Mouse (Mus musculus): ENCODE measurements around the gene Tcf25.

Gene Tcf25

GRCm38 (mm10) chr8:123348237-123348843 is 25.2 kb upstream of the Tcf25 start:
- no peak for DNase-seq (ENCODE audit: low read depth in 2 of 2, low spot score in 2 of 2)

- DNase-seq (ENCODE audit: low read depth in 2 of 2, low spot score in 2 of 2) = no peak
Measured at GRCm38 (mm10) chr8:123349073-123349472, 24.5 kb upstream of the Tcf25 start.

GRCm38 (mm10) chr8:123352118-123352517 is 21.4 kb upstream of the Tcf25 start:
- DNase-seq (ENCODE audit: low read depth in 2 of 2, low spot score in 2 of 2) = no peak

- no peak for DNase-seq (ENCODE audit: low read depth in 2 of 2, low spot score in 2 of 2)
Measured at GRCm38 (mm10) chr8:123352786-123353185, 20.8 kb upstream of the Tcf25 start.

GRCm38 (mm10) chr8:123353216-123353615 is 20.3 kb upstream of the Tcf25 start:
- DNase-seq (ENCODE audit: low read depth in 2 of 2, low spot score in 2 of 2) = no peak

GRCm38 (mm10) chr8:123361082-123361739 is 12.3 kb upstream of the Tcf25 start:
- peak; percentile 58 to 76 for DNase-seq (ENCODE audit: low read depth in 2 of 2, low spot score in 2 of 2)

GRCm38 (mm10) chr8:123374239-123374578 is 656 bp downstream of the Tcf25 start:
- peak; percentile 85 to 89 for DNase-seq (ENCODE audit: low read depth in 2 of 2, low spot score in 2 of 2)

- DNase-seq (ENCODE audit: low read depth in 2 of 2, low spot score in 2 of 2) = no peak
Measured at GRCm38 (mm10) chr8:123375701-123376100, 2.1 kb downstream of the Tcf25 start.

GRCm38 (mm10) chr8:123376106-123376505 is 2.6 kb downstream of the Tcf25 start:
- no peak for DNase-seq (ENCODE audit: low read depth in 2 of 2, low spot score in 2 of 2)

GRCm38 (mm10) chr8:123381711-123382110 is 8.2 kb downstream of the Tcf25 start:
- DNase-seq (ENCODE audit: low read depth in 2 of 2, low spot score in 2 of 2) = no peak

- no peak for DNase-seq (ENCODE audit: low read depth in 2 of 2, low spot score in 2 of 2)
Measured at GRCm38 (mm10) chr8:123382516-123382915, 9.0 kb downstream of the Tcf25 start.

- peak; percentile 42 to 49 for DNase-seq (ENCODE audit: low read depth in 2 of 2, low spot score in 2 of 2)
Measured at GRCm38 (mm10) chr8:123384883-123385540, 11.5 kb downstream of the Tcf25 start.

- no peak for DNase-seq (ENCODE audit: low read depth in 2 of 2, low spot score in 2 of 2)
Measured at GRCm38 (mm10) chr8:123387041-123387440, 13.5 kb downstream of the Tcf25 start.

GRCm38 (mm10) chr8:123387801-123388200 is 14.2 kb downstream of the Tcf25 start:
- DNase-seq (ENCODE audit: low read depth in 2 of 2, low spot score in 2 of 2) = no peak

- no peak for DNase-seq (ENCODE audit: low read depth in 2 of 2, low spot score in 2 of 2)
Measured at GRCm38 (mm10) chr8:123389026-123389425, 15.5 kb downstream of the Tcf25 start.

- no peak for DNase-seq (ENCODE audit: low read depth in 2 of 2, low spot score in 2 of 2)
Measured at GRCm38 (mm10) chr8:123398308-123398707, 24.8 kb downstream of the Tcf25 start.

- DNase-seq (ENCODE audit: low read depth in 2 of 2, low spot score in 2 of 2) = no peak
Measured at GRCm38 (mm10) chr8:123401936-123402335, 28.4 kb downstream of the Tcf25 start.

GRCm38 (mm10) chr8:123402730-123403326 is 29.3 kb downstream of the Tcf25 start:
- DNase-seq (ENCODE audit: low read depth in 2 of 2, low spot score in 2 of 2) = no peak

GRCm38 (mm10) chr8:123404521-123404920 is 31.0 kb downstream of the Tcf25 start:
- peak; percentile 31 to 50 for DNase-seq (ENCODE audit: low read depth in 2 of 2, low spot score in 2 of 2)

- DNase-seq (ENCODE audit: low read depth in 2 of 2, low spot score in 2 of 2) = peak; percentile 67 to 74
Measured at GRCm38 (mm10) chr8:123406786-123407185, 33.2 kb downstream of the Tcf25 start, which contains the start of gene Mc1r. TSS of gene Mc1r (plus strand) at chr8:123407107.

GRCm38 (mm10) chr8:123407612-123408011 is 34.1 kb downstream of the Tcf25 start:
- DNase-seq (ENCODE audit: low read depth in 2 of 2, low spot score in 2 of 2) = no peak

Data from CD8-positive naive resting alpha-beta T cell, adult 2 months (primary cell).